Mouse (Mus musculus) kidney, embryonic 15.5 days (tissue): ENCODE measurements around the gene Zcchc9. TPM values are rescaled to one million over a fixed set of nuclear protein-coding genes. Genes with fewer than 3 reads are reported as not detected.

ENCODE experiments used
- ATAC-seq: fragments of 200-750 bp; cut with Nextera tagmentation; replicated peaks from 2 replicates; pipeline ENCODE4 v1.8.0; 2017; ENCODE audit warnings: moderate TSS enrichment; ENCODE audit not compliant: low FRiP score
- H3K27ac ChIP-seq: fragments of 300-500 bp; sonication (generic); 2 replicates; pipeline ENCODE4 v1.5.1; 2015; ENCODE audit warnings: mild to moderate bottlenecking, inconsistent platforms
- H3K27me3 ChIP-seq: fragments of 300-500 bp; sonication (generic); 2 replicates; pipeline ENCODE4 v1.6.1; 2015; ENCODE audit warnings: inconsistent platforms
- H3K36me3 ChIP-seq: fragments of 300-500 bp; sonication (generic); 2 replicates; pipeline ENCODE4 v1.6.1; 2015; ENCODE audit warnings: inconsistent platforms
- H3K4me1 ChIP-seq: fragments of 300-500 bp; sonication (generic); 2 replicates; pipeline ENCODE4 v1.6.1; 2015; ENCODE audit warnings: inconsistent platforms
- H3K4me2 ChIP-seq: fragments of 300-500 bp; sonication (generic); 2 replicates; pipeline ENCODE4 v1.6.1; 2015; ENCODE audit warnings: moderate library complexity, mild to moderate bottlenecking, inconsistent platforms
- H3K4me3 ChIP-seq: fragments of 300-500 bp; sonication (generic); replicated peaks from 2 replicates; pipeline ENCODE4 v1.5.1; 2015; ENCODE audit warnings: mild to moderate bottlenecking, inconsistent platforms
- H3K9ac ChIP-seq: fragments of 300-500 bp; sonication (generic); 2 replicates; pipeline ENCODE4 v1.6.1; 2015; ENCODE audit warnings: mild to moderate bottlenecking, inconsistent platforms
- H3K9me3 ChIP-seq: fragments of 300-500 bp; sonication (generic); replicated peaks from 2 replicates; pipeline ENCODE4 v1.6.1; 2016; ENCODE audit warnings: inconsistent platforms
- WGBS: fragments of 180-500 bp; shearing (Covaris S2); methylation state at CpG from one replicate; pipeline ENCODE4 v1.1.7; 2015; ENCODE audit warnings: mixed read lengths; 5-methylcytosine and 5-hydroxymethylcytosine counted together
- microRNA-seq: library from miRNA; unstranded; fragments of <30 nt; microRNA quantifications from one replicate; pipeline ENCODE4, GENCODE M21; 2016
- polyA plus RNA-seq: library from polyadenylated mRNA; unstranded; fragments of >200 nt; fragmentation: Nextera tagmentation; extraction: Ambion mirVana; gene quantifications from 2 replicates; pipeline ENCODE4 v1.2.1, GENCODE M21; 2015

Gene Zcchc9
- polyA plus RNA-seq, 1 experiment from 2014 or later = 38.1 TPM

DNA sequence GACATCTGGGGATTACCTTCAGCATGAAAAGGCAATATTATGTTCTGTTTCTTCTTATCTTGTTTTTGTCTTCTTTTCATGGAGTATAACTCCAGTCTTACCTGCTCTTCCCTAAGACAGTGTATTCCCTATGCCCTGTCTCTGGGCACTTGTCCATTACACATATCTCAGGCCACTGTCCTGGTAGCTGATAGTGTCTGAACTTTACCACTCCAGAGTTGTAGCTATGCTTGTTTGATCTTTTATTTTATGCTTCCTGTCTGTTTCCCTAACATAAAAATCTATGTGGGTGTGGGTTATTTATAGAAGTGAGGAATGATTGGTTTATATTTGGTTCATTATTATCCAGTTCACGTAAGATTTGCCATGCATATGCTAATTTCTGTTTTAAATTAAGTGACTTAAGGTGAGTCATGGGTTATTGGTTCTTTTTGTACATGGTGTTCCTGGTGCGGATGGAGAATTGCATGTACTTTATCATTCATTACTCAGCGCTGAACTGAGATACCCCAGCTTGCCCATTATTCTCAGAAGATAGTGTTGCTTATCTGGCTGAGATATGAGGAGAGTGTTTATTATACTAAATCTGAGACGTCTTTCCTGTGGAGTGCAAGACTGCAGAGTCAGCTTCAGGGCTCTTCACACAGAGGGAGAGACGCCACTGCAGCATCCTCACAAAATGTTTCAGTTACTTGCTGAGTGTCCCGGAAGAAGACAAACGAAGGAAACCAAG, 49.0 kb downstream of the Zcchc9 start:
- no peak for ATAC-seq
- Histone ChIP-seq H3K9ac (no peak overlapping the region), H3K4me2 (no peak overlapping the region), H3K9me3 (no peaks in the 10 kb centered on the region), H3K27me3 (no peaks in the 10 kb centered on the region), H3K36me3 (no peaks in the 10 kb centered on the region), H3K4me1 (no peaks in the 10 kb centered on the region), H3K4me3 (no peak overlapping the region), H3K27ac (no peak overlapping the region)
- 65% methylated on average over 7 of the region's 7 CpGs for WGBS

DNA sequence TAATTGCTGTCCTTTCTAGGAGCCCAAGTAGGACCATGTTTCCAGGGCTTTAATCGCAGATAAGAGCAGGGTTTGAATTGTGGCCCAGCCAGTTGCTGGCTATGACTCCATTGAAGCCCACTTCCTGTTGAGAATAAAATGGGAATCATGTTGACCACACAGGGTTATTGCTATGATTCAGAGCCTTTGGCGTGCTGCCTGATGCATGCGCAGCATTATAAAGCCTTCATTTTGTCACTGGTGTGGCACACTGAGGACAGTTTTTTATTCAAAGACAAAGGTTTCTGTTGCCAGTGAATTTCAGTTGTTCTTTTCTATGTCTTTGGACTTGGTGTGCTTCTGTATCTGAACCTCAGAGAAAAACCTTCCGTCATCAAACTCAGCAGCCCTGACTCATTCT, 51.3 kb downstream of the Zcchc9 start:
- Histone ChIP-seq H3K4me2 (no peak overlapping the region), H3K9ac (no peak overlapping the region), H3K4me3 (no peak overlapping the region), H3K27me3 (no peaks in the 10 kb centered on the region), H3K36me3 (no peaks in the 10 kb centered on the region), H3K27ac (no peak overlapping the region), H3K9me3 (no peaks in the 10 kb centered on the region), H3K4me1 (no peaks in the 10 kb centered on the region)
- ATAC-seq = no peak
- WGBS = 80% methylated on average over 4 of the region's 4 CpGs

GRCm38 (mm10) chr13:91754762-91755161, 52.7 kb downstream of the Zcchc9 start:
- H3K9me3 ChIP-seq = no peaks in the 10 kb centered on the region
- H3K27me3 ChIP-seq = no peaks in the 10 kb centered on the region
- no peak overlapping the region for H3K27ac ChIP-seq
- H3K4me1 ChIP-seq = no peaks in the 10 kb centered on the region
- H3K4me2 ChIP-seq = no peak overlapping the region
- H3K9ac ChIP-seq = no peak overlapping the region
- H3K4me3 ChIP-seq = no peak overlapping the region
- H3K36me3 ChIP-seq = no peaks in the 10 kb centered on the region
- no peak for ATAC-seq

GRCm38 (mm10) chr13:91753724-91754123, 53.8 kb downstream of the Zcchc9 start:
- 64% methylated on average over 4 of the region's 4 CpGs for WGBS
- H3K9me3 ChIP-seq = no peaks in the 10 kb centered on the region
- H3K9ac ChIP-seq = no peak overlapping the region
- ATAC-seq = no peak
- H3K36me3 ChIP-seq = no peaks in the 10 kb centered on the region
- H3K4me2 ChIP-seq = no peak overlapping the region
- H3K27ac ChIP-seq = no peak overlapping the region
- H3K4me3 ChIP-seq = no peak overlapping the region
- no peaks in the 10 kb centered on the region for H3K4me1 ChIP-seq
- no peaks in the 10 kb centered on the region for H3K27me3 ChIP-seq

- no peak for ATAC-seq
- no peaks in the 10 kb centered on the region for H3K27me3 ChIP-seq
Observed at GRCm38 (mm10) chr13:91749981-91750380, 57.5 kb downstream of the Zcchc9 start.

GRCm38 (mm10) chr13:91748401-91748800, 59.1 kb downstream of the Zcchc9 start:
- 89% methylated on average over 2 of the region's 2 CpGs for WGBS
- H3K27ac ChIP-seq = no peak overlapping the region
- no peaks in the 10 kb centered on the region for H3K9me3 ChIP-seq
- no peak overlapping the region for H3K4me2 ChIP-seq
- no peaks in the 10 kb centered on the region for H3K4me1 ChIP-seq
- no peaks in the 10 kb centered on the region for H3K27me3 ChIP-seq
- no peak for ATAC-seq
- H3K36me3 ChIP-seq = no peaks in the 10 kb centered on the region
- H3K9ac ChIP-seq = no peak overlapping the region
- no peak overlapping the region for H3K4me3 ChIP-seq

More at GRCm38 (mm10) chr13:91749981-91750380, 57.5 kb downstream of the Zcchc9 start:
- H3K9me3 ChIP-seq = no peaks in the 10 kb centered on the region
- no peak overlapping the region for H3K4me2 ChIP-seq
- WGBS = 54% methylated on average over 4 of the region's 4 CpGs
- H3K9ac ChIP-seq = no peak overlapping the region
- H3K4me3 ChIP-seq = no peak overlapping the region
- H3K27ac ChIP-seq = no peak overlapping the region
- no peaks in the 10 kb centered on the region for H3K36me3 ChIP-seq
- no peaks in the 10 kb centered on the region for H3K4me1 ChIP-seq

Small RNA genes lying within 50 kb of the gene (microRNA-seq; reads per million reads assigned to microRNA genes)
- gene Gm27656 = not detected

Other genes with a start within 250 kb of the Zcchc9 start
- not detected in 2 replicates for gene Acot12, start 66.2 kb downstream of the Zcchc9 start, polyA plus RNA-seq
- 0.78 and 1.3 TPM in 2 replicates for gene Ckmt2, start 69.2 kb upstream of the Zcchc9 start, polyA plus RNA-seq